Mouse (Mus musculus) brain, embryonic 18.5 days (tissue): Measurements from ENCODE around the gene BC049715.
"Not testable (repeated sequence)": the region's sequence is repeated elsewhere in the genome, so short reads cannot be mapped to it uniquely, and the experiment has no call there.

Source experiments
- DNase-seq: peaks from one replicate; pipeline ENCODE4 v3.0.0-alpha.2; 2012; ENCODE audit warnings: low read depth, low spot score

The BC049715 gene

DNA sequence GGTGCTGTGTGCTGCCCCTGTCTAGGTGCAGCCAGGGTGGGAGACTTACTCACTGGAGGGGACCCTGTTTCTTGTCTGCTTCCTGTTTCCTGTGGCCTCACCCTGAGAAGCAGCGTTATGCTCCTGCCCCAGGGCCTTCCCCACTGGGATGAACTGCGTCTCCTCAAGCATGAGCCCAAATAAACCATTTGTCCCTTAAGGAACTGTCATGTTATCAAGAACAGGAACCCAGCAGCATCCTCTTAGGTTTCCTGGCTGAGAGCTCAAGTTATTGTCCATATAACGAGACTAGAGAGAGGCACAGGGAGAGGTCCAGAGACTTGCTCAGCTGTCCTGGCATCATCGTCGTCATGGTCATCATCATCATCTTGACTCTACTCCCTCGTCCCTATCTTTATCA, 22.8 kb downstream of the BC049715 start:
- no peak for DNase-seq

DNA sequence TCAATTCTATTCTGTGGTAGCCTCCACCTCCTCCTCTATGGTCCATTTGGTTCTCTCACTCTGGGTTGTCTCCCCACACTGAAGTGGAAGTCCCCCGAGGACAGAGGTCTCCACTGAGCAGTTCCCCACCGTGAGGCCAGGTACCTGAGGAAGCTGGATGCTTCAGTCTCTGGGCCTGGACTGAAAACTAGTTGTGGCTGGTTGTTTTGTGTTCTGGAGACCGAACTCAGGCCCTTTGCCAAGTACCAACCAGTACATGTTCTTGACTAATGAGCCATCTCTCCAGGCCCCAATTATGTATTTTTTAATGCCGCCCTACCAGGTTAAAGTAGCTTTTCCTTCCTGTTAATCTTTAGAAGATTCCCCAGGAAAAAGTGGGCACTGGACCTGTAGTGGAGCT, 24.9 kb downstream of the BC049715 start:
- DNase-seq, result no peak

DNA sequence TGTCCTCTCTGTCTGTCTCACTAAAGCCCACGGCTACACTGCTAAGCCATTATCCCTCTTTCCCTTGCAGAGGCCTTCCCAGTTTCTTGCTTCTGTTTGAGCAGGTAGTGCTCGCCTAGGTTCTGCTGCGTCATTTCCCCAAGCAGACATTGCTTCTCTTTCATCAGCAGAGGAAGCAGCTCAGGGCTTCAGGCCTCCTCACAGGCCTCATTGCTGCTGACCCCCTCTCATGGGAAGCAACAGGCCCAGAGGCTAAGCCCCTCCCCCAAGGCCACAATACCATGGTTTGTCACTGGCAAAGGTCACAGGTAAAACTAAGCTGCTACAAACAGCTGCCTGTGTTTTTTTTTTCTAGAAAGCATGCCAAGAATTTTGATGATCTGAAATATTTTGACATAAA, 25.3 kb downstream of the BC049715 start:
- DNase-seq, result no peak

DNA sequence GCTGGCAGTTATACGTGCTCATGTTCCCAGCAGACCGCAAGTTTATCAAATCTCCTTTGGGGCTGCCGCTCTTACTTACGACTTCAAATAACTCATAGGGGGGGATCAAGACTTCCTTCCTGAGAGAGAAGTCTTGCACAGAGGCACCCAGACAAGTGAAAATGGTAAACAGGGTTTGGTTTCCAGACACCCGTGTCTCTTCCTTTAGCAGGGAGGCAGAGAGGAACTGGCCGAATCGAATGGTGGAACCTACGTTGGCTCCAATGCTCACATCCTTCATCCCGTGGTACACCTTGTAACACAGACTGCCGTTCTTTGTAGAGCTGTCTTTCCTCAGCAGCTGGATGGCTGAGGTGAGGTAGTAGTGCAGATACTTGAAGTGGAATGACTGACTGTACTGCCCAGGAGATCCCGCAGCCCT, 26.9 kb downstream of the BC049715 start:
- DNase-seq, result no peak

DNA sequence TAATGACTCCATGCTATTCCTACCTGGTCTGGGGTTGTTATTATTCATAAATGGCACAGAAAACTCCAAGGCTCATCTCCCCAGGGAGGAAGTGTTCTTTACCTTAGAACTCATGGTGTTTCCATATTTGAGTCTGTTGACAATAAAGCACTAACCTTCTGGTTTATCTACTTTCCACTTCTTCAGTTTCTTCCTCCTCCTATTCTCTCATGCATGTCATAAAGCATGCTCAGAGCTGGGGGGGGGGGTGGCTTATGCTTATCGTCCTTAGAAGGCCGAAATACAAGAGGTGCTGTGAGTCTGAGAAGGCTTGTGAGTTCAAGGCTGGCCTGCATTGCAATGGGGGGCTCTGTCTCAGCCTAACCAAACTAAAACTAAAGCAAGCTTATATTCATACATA, 27.8 kb downstream of the BC049715 start:
- DNase-seq, result no peak

DNA sequence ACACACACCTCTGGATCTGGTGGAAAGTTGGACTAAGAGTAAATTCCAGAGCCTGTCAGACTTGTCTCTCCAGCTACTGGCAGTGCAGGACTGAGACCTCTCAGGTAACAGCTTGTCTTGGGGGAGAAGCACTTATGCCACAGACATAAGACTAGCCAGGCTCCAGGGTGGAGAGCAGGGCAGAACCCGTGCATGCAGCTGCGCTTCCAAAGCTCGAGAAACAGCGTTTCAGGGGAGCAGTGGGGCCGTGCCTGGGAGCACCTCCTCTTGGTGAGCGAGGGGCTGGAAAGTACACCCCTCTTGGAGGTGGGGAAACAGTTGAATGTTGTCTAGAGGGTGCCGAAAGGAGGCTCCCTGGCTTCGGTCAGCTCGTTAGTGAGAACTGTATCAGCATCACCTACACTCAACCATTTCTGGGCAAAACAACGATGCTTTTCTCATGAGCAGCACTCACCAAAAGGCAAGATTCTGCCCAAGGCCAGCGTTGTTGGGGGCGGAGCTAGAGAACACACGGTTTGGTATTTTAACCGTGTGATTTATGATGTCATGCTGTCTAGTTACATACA, 28.7 kb downstream of the BC049715 start:
- no peak for DNase-seq

- DNase-seq, result no peak
These were observed 29.9 kb downstream of the BC049715 start, which contains the start of gene Art4 for GRCm38 (mm10) chr6:136857186-136857872. TSS of gene Art4 (minus strand) at chr6:136857733.

DNA sequence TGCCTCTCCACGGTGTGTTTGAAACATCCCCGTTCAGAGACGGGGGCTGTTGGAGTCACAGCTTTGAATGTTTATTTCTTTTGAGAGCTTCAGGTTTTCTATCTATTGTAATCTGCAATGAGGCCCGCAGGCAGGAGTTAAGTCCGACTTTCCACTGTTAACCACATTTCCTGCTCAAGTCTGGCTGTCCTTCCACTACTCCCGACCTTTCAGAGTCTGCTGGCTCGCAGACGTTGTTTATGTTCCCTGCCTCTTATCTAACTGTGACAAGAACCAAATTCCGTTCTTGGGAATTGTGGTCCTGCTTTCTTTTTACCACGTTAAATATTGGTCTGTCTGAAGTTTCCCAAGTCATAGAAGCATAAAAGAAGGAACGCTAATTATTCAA, 30.4 kb downstream of the BC049715 start:
- no peak for DNase-seq

GRCm38 (mm10) chr6:136858420-136858819, 31.0 kb downstream of the BC049715 start:
- no peak for DNase-seq

GRCm38 (mm10) chr6:136861020-136861419, 33.6 kb downstream of the BC049715 start:
- DNase-seq, result peak; percentile 32

DNA sequence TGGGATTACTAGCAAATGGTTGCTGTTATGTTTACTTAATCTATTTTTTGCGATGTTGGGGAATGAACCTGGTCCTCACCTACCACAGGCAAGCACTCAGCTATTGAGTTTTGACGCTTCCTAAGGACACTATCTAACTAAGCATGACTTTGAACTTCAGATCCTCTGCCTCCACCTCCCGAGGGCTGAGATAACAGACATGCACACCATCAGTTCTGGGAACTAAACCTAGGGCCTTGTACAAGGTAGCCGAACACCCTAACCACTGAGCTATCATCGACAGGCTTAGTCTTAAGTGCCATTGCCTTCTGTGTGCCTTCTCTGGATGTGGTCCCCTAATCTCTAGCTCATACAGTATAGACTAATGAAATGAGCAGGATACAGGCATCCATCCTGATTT, 37.9 kb downstream of the BC049715 start:
- DNase-seq, result no peak

- DNase-seq, result no peak
These were observed 38.7 kb downstream of the BC049715 start for GRCm38 (mm10) chr6:136866150-136866549.

DNA sequence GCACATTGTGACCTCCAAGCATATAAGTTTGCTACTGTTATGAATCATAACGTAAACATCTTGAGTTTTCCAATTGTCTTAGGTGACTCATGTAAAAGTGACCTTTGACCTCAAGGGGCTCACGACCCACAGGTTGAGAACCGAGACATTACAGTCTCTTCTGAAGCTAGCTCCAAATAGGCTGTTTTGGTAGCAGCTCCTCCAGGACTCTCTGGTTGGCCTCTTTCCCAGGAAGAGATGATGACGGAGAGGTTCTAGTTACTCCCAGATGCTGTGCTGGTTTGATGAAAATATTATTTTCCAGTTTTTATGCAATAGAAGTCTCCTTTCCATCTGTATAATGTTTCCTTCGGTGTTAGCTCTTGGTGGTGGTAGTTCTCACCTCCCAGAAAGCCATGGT, 41.5 kb downstream of the BC049715 start:
- no peak for DNase-seq

GRCm38 (mm10) chr6:136874599-136874998, 47.2 kb downstream of the BC049715 start:
- DNase-seq, result no peak

DNA sequence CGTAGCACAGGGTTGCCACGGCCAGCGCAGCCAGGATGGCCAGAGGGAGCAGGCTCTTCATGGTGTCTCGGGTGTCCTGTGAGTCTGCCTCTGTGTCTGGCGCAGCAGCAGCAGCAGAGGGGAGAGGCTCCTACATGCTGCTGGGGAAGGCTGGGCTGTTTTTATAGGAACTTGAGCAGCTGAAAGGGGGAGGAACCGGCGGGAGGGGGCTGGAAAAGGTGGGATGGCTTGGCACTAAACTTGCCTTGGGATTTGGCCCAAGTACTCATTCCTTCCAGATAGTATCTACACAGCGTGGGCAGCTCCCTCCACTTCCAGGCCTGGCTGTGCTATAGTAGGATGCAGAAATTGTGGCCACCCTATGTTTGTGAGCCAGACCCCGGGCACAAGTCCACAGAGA, 48.2 kb downstream of the BC049715 start, which contains the start of gene Mgp:
Gene Mgp (minus strand): TSS at position 154 of the 400 bp plus-strand sequence.
- DNase-seq, result no peak

DNA sequence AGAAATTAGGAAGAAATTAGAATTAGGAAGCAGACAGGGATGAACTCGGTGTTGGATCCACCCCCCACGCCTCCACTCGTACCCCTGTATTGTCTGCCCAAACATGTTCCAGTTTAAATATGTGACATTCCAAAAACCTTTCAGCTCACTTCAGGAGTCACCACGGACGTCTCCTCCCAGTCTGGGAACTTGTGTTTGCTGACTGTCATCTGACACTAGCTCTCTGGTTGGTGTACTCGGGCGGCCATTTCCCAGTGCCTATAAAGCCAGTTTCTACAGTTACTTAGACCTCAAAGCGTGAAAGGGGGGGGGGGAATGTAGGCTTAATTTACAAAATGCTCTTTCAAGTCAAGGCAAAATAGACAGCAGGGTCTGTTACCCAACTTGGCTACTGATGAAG, 54.3 kb downstream of the BC049715 start:
- DNase-seq, result no peak

GRCm38 (mm10) chr6:136883431-136883915, 56.0 kb downstream of the BC049715 start:
- DNase-seq, result no peak

DNA sequence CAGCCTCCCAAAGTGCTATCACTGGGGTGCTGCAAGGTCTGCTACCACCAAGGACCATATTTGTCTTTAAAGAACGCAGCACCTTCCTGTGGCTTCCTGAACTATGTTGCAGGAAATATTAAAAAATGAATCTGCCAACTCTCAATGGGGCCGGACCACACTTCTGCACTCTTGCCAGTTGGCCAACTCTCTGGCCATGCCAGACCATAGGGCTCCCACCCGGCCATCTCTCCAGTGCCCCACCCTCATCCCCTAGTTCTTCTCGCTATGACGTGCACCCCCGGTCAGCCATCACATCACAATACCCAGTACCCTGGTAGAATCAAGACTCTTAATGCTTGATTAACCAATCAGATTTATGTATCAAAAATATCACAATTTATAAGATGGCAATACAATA, 56.5 kb downstream of the BC049715 start:
- DNase-seq, result no peak

- not testable (repeated sequence) for DNase-seq
These were observed 57.3 kb downstream of the BC049715 start for GRCm38 (mm10) chr6:136884766-136885165.

DNA sequence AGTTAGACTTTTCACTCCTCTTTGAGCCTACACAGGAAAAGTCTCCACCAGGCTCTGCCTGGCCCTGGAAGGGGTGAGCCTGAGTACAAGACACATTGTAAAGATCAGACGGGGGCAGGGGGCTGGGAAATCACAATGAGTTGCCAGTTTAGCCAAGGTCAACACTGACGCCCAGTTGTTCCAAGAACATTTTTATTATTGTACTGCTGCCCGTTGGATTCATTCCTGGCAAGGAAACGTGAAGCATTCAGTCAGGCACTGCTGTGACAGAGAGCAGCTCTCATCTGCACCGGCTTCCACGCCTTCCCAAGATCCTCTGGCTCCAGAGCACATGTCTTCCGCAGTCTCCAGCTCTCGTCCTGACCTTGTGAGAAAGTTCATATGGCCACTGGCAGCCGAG, 60.4 kb downstream of the BC049715 start:
- DNase-seq, result no peak

GRCm38 (mm10) chr6:136889067-136889466, 61.6 kb downstream of the BC049715 start:
- no peak for DNase-seq

- DNase-seq, result no peak
These were observed 62.1 kb downstream of the BC049715 start for GRCm38 (mm10) chr6:136889554-136889953.
